Mouse (Mus musculus): ENCODE data around the gene Pih1d1. TPM values are rescaled to one million over a fixed set of nuclear protein-coding genes. Genes with fewer than 3 reads are reported as not detected.

Gene Pih1d1
- total and polyA plus RNA-seq, 3 experiments, result 141 to 148 TPM; not detected in 1

DNA sequence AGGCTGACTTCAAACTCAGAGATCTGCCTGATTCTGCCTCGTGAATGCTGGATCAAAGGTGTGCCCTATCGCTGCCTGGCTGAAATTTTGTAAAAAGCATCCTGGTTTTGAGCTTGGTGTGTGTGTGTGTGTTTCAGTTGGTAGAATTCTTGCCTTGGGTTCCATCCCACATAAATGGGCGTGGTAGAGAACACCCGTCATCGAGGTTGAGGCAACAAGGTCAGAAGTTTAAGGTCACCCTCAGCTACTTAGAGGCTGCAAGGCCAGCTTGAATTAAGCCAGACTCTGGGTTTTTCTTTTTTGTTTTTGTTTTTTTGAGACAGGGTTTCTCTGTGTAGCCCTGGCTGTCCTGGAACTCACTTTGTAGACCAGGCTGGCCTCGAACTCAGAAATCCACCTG, 35.8 kb upstream of the Pih1d1 start:
- Histone ChIP-seq H3K9ac (ENCODE audit: control insufficient read depth, low read depth, low read length, poor library complexity, severe bottlenecking) (no peak overlapping the region), H3K9me3 (replicated peaks; ENCODE audit: insufficient read depth, low read length) (no peaks in the 10 kb centered on the region), H3K4me1 (ENCODE audit: control insufficient read depth in 1 of 2, insufficient read depth in 2 of 2, low read length in 2 of 2) (peaks cover 3 to 28% of the 10 kb centered on the region in 2 experiments), H3K27me3 (ENCODE audit: control insufficient read depth in 1 of 2, insufficient read depth in 2 of 2, low read length in 2 of 2) (no peaks in the 10 kb centered on the region), H3K27ac (ENCODE audit: control insufficient read depth, low read depth, low read length) (no peak overlapping the region), H3K4me3 (ENCODE audit: control insufficient read depth in 1 of 2, insufficient read depth in 1 of 2, low read depth in 2 of 2, low read length in 2 of 2) (no peak overlapping the region), H3K36me3 (ENCODE audit: control insufficient read depth in 1 of 2, insufficient read depth in 2 of 2, low read length in 2 of 2) (peaks cover 3 to 17% of the 10 kb centered on the region in 2 experiments; a peak in 3 of 4 replicates), H3K79me2 (ENCODE audit: control insufficient read depth, insufficient read depth, low read length, poor library complexity) (peaks cover 17% of the 10 kb centered on the region)
- TF ChIP-seq JUND (IDR thresholded peaks at IDR 0.05; ENCODE audit: low read depth, low read length) (no peak), E2F4 (IDR thresholded peaks at IDR 0.05; ENCODE audit: borderline replicate concordance, low read depth, low read length) (no peak), ELF1 (IDR thresholded peaks at IDR 0.05; ENCODE audit: low read depth, low read length) (no peak), NRF1 (IDR thresholded peaks at IDR 0.05; ENCODE audit: insufficient read depth, low read depth, low read length, poor library complexity, severe bottlenecking) (no peak), NELFE (IDR thresholded peaks at IDR 0.05; ENCODE audit: low read depth, low read length) (no peak), UBTF (IDR thresholded peaks at IDR 0.05; ENCODE audit: borderline replicate concordance, insufficient read depth, low read depth, low read length) (no peak), CHD1 (IDR thresholded peaks at IDR 0.05; ENCODE audit: low read depth, low read length) (no peak), HCFC1 (IDR thresholded peaks at IDR 0.05; ENCODE audit: low read depth, low read length) (no peak), MXI1 (IDR thresholded peaks at IDR 0.05; ENCODE audit: low read depth, low read length) (no peak), POLR2AphosphoS2 (IDR thresholded peaks at IDR 0.05; ENCODE audit: low read length) (no peak), POLR2AphosphoS5 (IDR thresholded peaks at IDR 0.05; ENCODE audit: borderline replicate concordance, low read depth, low read length) (no peak), USF2 (IDR thresholded peaks at IDR 0.05; ENCODE audit: borderline replicate concordance in 1 of 2, insufficient read depth in 1 of 2, low read depth in 1 of 2, low read length in 2 of 2) (no peak), MAFK (IDR thresholded peaks at IDR 0.05; ENCODE audit: borderline replicate concordance, low read depth, low read length) (no peak), MYC (IDR thresholded peaks at IDR 0.05; ENCODE audit: low read depth, low read length) (no peak), KAT2A (conservative IDR thresholded peaks at IDR 0.05; ENCODE audit: low read depth, low read length) (no peak), EP300 (IDR thresholded peaks at IDR 0.05; ENCODE audit: low read depth in 1 of 2, low read length in 2 of 2) (no peak), ETS1 (IDR thresholded peaks at IDR 0.05; ENCODE audit: low read depth, low read length) (no peak), MYB (IDR thresholded peaks at IDR 0.05; ENCODE audit: low read depth, low read length) (no peak), CHD2 (IDR thresholded peaks at IDR 0.05; ENCODE audit: low read length) (no peak)
- no peak for DNase-seq (ENCODE audit: low read depth, low spot score)
